Mouse (Mus musculus): Measurements from ENCODE around the gene Eml4. TPM values are rescaled to one million over a fixed set of nuclear protein-coding genes. Genes with fewer than 3 reads are reported as not detected.

The Eml4 gene
- polyA plus RNA-seq, 1 experiment from 2014 or later = 49.3 TPM

DNA sequence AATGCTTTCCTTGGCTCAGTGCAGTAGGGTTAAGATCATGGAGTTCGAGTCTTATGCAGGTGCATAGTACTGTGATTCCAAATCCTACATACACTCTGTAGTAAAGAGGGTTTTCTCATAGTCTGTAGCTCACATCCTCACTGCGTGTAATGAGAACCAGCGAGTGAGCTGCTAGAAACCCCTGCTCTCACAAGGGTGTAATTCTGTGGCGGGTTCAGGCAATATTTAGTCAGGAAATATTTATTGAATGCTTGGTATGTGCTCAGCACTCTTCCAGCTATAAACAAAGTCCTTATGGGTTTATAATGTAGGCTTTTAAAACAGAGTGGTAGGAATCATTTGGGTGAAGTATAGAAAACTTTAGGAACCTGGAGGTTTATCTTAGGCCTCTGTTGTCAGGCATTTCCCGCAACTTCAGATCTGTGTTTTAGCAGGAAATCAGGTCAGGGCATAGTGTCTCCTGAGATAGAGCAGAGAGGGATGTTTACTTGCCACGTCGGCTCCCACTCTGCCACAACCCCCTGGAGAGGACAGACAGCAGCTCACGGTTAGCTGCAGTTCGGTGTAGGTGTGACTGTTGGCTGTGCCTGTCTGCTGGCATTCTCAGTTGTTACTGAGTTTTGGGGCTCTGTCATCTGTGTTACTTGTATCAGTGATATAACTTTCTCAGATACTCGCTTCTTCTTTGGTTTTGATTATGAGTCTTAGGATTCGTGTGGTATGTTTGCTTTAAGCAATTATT, 15.1 kb downstream of the Eml4 start:
- H3K4me3 ChIP-seq (ENCODE audit: low read depth, low read length) = no peak overlapping the region
- no peaks in the 10 kb centered on the region for H3K27me3 ChIP-seq (ENCODE audit: control insufficient read depth, insufficient read depth, low read length)
- WGBS = 72% methylated on average over 11 of the region's 11 CpGs
- H3K4me2 ChIP-seq (ENCODE audit: low read depth, low read length, severe bottlenecking) = no peak overlapping the region
- ATAC-seq (replicated peaks; ENCODE audit: low FRiP score) = no peak
- H3K27ac ChIP-seq (ENCODE audit: low read depth, low read length) = 0 out of 2 replicates have a peak overlapping the region, but pooled peaks have one; percentile 12
- H3K36me3 ChIP-seq (ENCODE audit: control insufficient read depth, insufficient read depth, low read length) = no peaks in the 10 kb centered on the region
- DNase-seq (ENCODE audit: low spot score) = no peak
- no peaks in the 10 kb centered on the region for H3K9me3 ChIP-seq (ENCODE audit: control insufficient read depth, low read length)
- H3K9ac ChIP-seq (ENCODE audit: low read length) = no peak overlapping the region
- no peaks in the 10 kb centered on the region for H3K4me1 ChIP-seq (replicated peaks; ENCODE audit: control insufficient read depth, insufficient read depth, low read length)

DNA sequence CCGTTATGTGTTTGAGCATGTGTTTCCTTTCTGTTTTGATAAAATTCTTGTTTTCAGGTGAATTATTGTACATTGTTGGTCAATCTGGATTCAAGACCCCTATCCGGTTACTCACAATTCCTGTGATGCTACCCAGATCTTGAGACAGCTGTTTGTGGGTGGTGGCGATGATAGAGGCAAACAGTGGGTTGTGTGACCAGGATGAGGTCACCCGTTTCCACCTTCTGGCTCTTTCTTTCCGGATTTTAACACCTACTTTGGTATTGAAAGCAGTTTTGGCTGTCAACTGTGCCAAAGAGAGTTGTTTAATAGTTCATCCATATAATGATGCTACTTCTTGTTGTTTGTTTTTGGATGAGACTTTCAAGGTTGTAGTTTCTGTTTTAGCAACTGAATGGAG, 16.7 kb downstream of the Eml4 start:
- H3K4me1 ChIP-seq (replicated peaks; ENCODE audit: control insufficient read depth, insufficient read depth, low read length) = no peaks in the 10 kb centered on the region
- H3K9me3 ChIP-seq (ENCODE audit: control insufficient read depth, low read length) = no peaks in the 10 kb centered on the region
- H3K4me2 ChIP-seq (ENCODE audit: low read depth, low read length, severe bottlenecking) = no peak overlapping the region
- H3K4me3 ChIP-seq (ENCODE audit: low read depth, low read length) = no peak overlapping the region
- no peaks in the 10 kb centered on the region for H3K36me3 ChIP-seq (ENCODE audit: control insufficient read depth, insufficient read depth, low read length)
- 93% methylated on average over 5 of the region's 5 CpGs for WGBS
- H3K27ac ChIP-seq (ENCODE audit: low read depth, low read length) = no peak overlapping the region
- no peaks in the 10 kb centered on the region for H3K27me3 ChIP-seq (ENCODE audit: control insufficient read depth, insufficient read depth, low read length)
- no peak for ATAC-seq (replicated peaks; ENCODE audit: low FRiP score)
- H3K9ac ChIP-seq (ENCODE audit: low read length) = no peak overlapping the region
- no peak for DNase-seq (ENCODE audit: low spot score)

GRCm38 (mm10) chr17:83374123-83374522, 23.4 kb downstream of the Eml4 start:
- Histone ChIP-seq H3K9ac (ENCODE audit: low read length) (no peak overlapping the region), H3K36me3 (ENCODE audit: control insufficient read depth, insufficient read depth, low read length) (no peaks in the 10 kb centered on the region), H3K4me3 (ENCODE audit: low read depth, low read length) (no peak overlapping the region), H3K4me1 (replicated peaks; ENCODE audit: control insufficient read depth, insufficient read depth, low read length) (no peaks in the 10 kb centered on the region), H3K4me2 (ENCODE audit: low read depth, low read length, severe bottlenecking) (no peak overlapping the region), H3K9me3 (ENCODE audit: control insufficient read depth, low read length) (no peaks in the 10 kb centered on the region), H3K27me3 (ENCODE audit: control insufficient read depth, insufficient read depth, low read length) (no peaks in the 10 kb centered on the region), H3K27ac (ENCODE audit: low read depth, low read length) (no peak overlapping the region)
- ATAC-seq (replicated peaks; ENCODE audit: low FRiP score) (no peak), DNase-seq (ENCODE audit: low spot score) (no peak)

GRCm38 (mm10) chr17:83375848-83376247, 25.1 kb downstream of the Eml4 start:
- Histone ChIP-seq H3K4me2 (ENCODE audit: low read depth, low read length, severe bottlenecking) (no peak overlapping the region), H3K36me3 (ENCODE audit: control insufficient read depth, insufficient read depth, low read length) (no peaks in the 10 kb centered on the region), H3K27me3 (ENCODE audit: control insufficient read depth, insufficient read depth, low read length) (no peaks in the 10 kb centered on the region), H3K9ac (ENCODE audit: low read length) (no peak overlapping the region), H3K4me1 (replicated peaks; ENCODE audit: control insufficient read depth, insufficient read depth, low read length) (no peaks in the 10 kb centered on the region), H3K27ac (ENCODE audit: low read depth, low read length) (no peak overlapping the region), H3K4me3 (ENCODE audit: low read depth, low read length) (no peak overlapping the region), H3K9me3 (ENCODE audit: control insufficient read depth, low read length) (no peaks in the 10 kb centered on the region)
- ATAC-seq (replicated peaks; ENCODE audit: low FRiP score) (no peak), DNase-seq (ENCODE audit: low spot score) (no peak)
- WGBS = 95% methylated on average over 3 of the region's 3 CpGs

- 91% methylated on average over 4 of the region's 4 CpGs for WGBS
- no peaks in the 10 kb centered on the region for H3K36me3 ChIP-seq (ENCODE audit: control insufficient read depth, insufficient read depth, low read length)
- no peak overlapping the region for H3K4me3 ChIP-seq (ENCODE audit: low read depth, low read length)
- DNase-seq (ENCODE audit: low spot score) = no peak
- no peak for ATAC-seq (replicated peaks; ENCODE audit: low FRiP score)
- H3K9me3 ChIP-seq (ENCODE audit: control insufficient read depth, low read length) = no peaks in the 10 kb centered on the region
- H3K4me2 ChIP-seq (ENCODE audit: low read depth, low read length, severe bottlenecking) = no peak overlapping the region
- H3K9ac ChIP-seq (ENCODE audit: low read length) = no peak overlapping the region
- H3K27ac ChIP-seq (ENCODE audit: low read depth, low read length) = no peak overlapping the region
- H3K4me1 ChIP-seq (replicated peaks; ENCODE audit: control insufficient read depth, insufficient read depth, low read length) = no peaks in the 10 kb centered on the region
- no peaks in the 10 kb centered on the region for H3K27me3 ChIP-seq (ENCODE audit: control insufficient read depth, insufficient read depth, low read length)
These were observed 26.1 kb downstream of the Eml4 start for GRCm38 (mm10) chr17:83376801-83377200.

DNA sequence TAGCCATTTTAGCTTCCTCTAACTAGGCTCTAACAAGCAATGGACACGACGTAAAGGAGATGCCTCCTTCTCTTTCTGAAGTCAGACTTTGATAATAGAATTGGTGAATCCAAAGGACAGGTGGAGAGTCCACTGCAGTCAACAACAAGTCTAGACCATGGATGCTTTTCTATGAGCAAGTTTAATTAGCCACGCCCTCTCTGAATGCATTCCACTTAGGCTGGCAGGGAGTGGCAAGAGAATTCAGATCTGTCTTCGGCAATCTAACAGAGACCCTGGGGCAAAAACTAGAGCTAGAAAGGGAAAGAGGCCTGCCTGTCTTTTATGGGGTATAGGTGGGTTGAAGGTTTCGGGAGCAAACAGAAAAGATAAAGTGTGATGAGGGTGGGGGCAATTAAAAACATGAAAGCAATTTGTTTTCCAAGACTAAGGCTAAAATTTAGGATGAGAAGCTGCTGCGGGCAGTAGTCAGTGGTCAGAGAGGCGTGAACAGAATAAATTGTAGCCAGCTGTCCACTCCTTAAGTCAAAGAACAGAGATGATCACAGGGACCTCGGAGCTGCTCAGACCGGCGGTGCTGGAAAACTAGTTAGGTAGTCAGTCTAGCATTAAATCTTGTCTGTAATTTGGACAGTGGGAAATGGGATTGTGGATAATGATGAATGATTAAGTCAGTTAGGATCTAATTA, 27.2 kb downstream of the Eml4 start:
- H3K4me2 ChIP-seq (ENCODE audit: low read depth, low read length, severe bottlenecking) = no peak overlapping the region
- no peak overlapping the region for H3K4me3 ChIP-seq (ENCODE audit: low read depth, low read length)
- H3K36me3 ChIP-seq (ENCODE audit: control insufficient read depth, insufficient read depth, low read length) = no peaks in the 10 kb centered on the region
- WGBS = 71% methylated on average over 10 of the region's 10 CpGs
- H3K27me3 ChIP-seq (ENCODE audit: control insufficient read depth, insufficient read depth, low read length) = no peaks in the 10 kb centered on the region
- DNase-seq (ENCODE audit: low spot score) = no peak
- no peak overlapping the region for H3K9ac ChIP-seq (ENCODE audit: low read length)
- ATAC-seq (replicated peaks; ENCODE audit: low FRiP score) = peak; percentile 36; the same call in 1 of the 2 replicates
- no peak overlapping the region for H3K27ac ChIP-seq (ENCODE audit: low read depth, low read length)
- no peaks in the 10 kb centered on the region for H3K4me1 ChIP-seq (replicated peaks; ENCODE audit: control insufficient read depth, insufficient read depth, low read length)
- no peaks in the 10 kb centered on the region for H3K9me3 ChIP-seq (ENCODE audit: control insufficient read depth, low read length)

GRCm38 (mm10) chr17:83378444-83378762, 27.7 kb downstream of the Eml4 start:
- Histone ChIP-seq H3K4me1 (replicated peaks; ENCODE audit: control insufficient read depth, insufficient read depth, low read length) (no peaks in the 10 kb centered on the region), H3K4me3 (ENCODE audit: low read depth, low read length) (no peak overlapping the region), H3K9ac (ENCODE audit: low read length) (no peak overlapping the region), H3K9me3 (ENCODE audit: control insufficient read depth, low read length) (no peaks in the 10 kb centered on the region), H3K4me2 (ENCODE audit: low read depth, low read length, severe bottlenecking) (no peak overlapping the region), H3K36me3 (ENCODE audit: control insufficient read depth, insufficient read depth, low read length) (no peaks in the 10 kb centered on the region), H3K27me3 (ENCODE audit: control insufficient read depth, insufficient read depth, low read length) (no peaks in the 10 kb centered on the region), H3K27ac (ENCODE audit: low read depth, low read length) (no peak overlapping the region)
- DNase-seq (ENCODE audit: low spot score) (no peak), ATAC-seq (replicated peaks; ENCODE audit: low FRiP score) (0 out of 2 replicates have a peak, but pooled peaks have one; percentile 55)
- WGBS = 67% methylated on average over 4 of the region's 4 CpGs

DNA sequence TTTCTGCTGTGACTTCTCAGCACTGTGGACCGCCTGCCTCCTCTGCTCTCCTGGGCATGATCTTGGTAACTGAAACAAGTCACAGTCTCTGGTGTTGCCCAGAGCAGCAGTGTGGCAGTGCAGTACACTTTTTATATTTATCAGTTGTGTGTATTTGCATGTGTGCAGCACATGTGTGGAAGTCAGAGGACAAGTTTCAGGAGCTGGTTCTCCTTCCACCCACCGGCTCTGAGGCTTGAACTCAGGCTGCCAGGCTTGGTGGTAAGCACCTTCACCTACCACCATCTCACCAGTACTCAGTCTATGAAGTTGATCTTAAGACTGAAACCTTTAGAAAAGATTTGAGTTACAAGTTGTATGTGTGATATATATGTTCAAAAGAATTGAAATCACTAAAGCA, 28.6 kb downstream of the Eml4 start:
- WGBS = 89% methylated on average over 2 of the region's 2 CpGs

DNA sequence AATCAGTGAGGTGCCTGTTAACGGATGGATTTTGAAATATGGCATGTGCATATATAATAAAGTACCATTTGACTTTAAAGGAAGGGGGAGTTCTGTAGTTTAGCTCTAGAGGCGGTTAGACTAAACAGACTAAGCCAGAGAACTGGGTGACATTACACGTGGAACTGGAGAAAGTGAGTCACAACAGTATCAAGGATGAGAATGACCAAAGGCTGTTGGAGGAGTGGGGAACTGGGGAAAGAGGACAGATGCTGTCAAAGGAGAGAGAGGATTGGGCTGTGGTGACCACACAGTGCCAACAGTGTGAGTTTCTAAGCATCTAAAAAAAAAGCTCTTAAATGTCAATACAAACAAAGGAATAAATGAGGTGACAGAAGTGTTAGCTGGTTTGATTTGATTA, 29.1 kb downstream of the Eml4 start:
- no peak overlapping the region for H3K4me2 ChIP-seq (ENCODE audit: low read depth, low read length, severe bottlenecking)
- no peak overlapping the region for H3K9ac ChIP-seq (ENCODE audit: low read length)
- H3K27ac ChIP-seq (ENCODE audit: low read depth, low read length) = no peak overlapping the region
- WGBS = 88% methylated on average over 3 of the region's 3 CpGs
- no peaks in the 10 kb centered on the region for H3K4me1 ChIP-seq (replicated peaks; ENCODE audit: control insufficient read depth, insufficient read depth, low read length)
- no peak overlapping the region for H3K4me3 ChIP-seq (ENCODE audit: low read depth, low read length)
- no peaks in the 10 kb centered on the region for H3K27me3 ChIP-seq (ENCODE audit: control insufficient read depth, insufficient read depth, low read length)
- DNase-seq (ENCODE audit: low spot score) = no peak
- no peak for ATAC-seq (replicated peaks; ENCODE audit: low FRiP score)
- H3K9me3 ChIP-seq (ENCODE audit: control insufficient read depth, low read length) = no peaks in the 10 kb centered on the region
- H3K36me3 ChIP-seq (ENCODE audit: control insufficient read depth, insufficient read depth, low read length) = no peaks in the 10 kb centered on the region

More for the DNA sequence above, 28.6 kb downstream of the Eml4 start:
- Histone ChIP-seq H3K27me3 (ENCODE audit: control insufficient read depth, insufficient read depth, low read length) (no peaks in the 10 kb centered on the region), H3K36me3 (ENCODE audit: control insufficient read depth, insufficient read depth, low read length) (no peaks in the 10 kb centered on the region), H3K27ac (ENCODE audit: low read depth, low read length) (no peak overlapping the region), H3K9me3 (ENCODE audit: control insufficient read depth, low read length) (no peaks in the 10 kb centered on the region), H3K9ac (ENCODE audit: low read length) (no peak overlapping the region), H3K4me1 (replicated peaks; ENCODE audit: control insufficient read depth, insufficient read depth, low read length) (no peaks in the 10 kb centered on the region), H3K4me2 (ENCODE audit: low read depth, low read length, severe bottlenecking) (no peak overlapping the region), H3K4me3 (ENCODE audit: low read depth, low read length) (no peak overlapping the region)
- no peak for ATAC-seq (replicated peaks; ENCODE audit: low FRiP score)
- no peak for DNase-seq (ENCODE audit: low spot score)

All from forebrain, embryonic 11.5 days (tissue).